Mouse (Mus musculus) kidney, adult 2 months (tissue): Measurements from ENCODE around the gene Gfi1. TPM values are rescaled to one million over a fixed set of nuclear protein-coding genes. Genes with fewer than 3 reads are reported as not detected.

Source experiments
- DNase-seq: peaks from one replicate; pipeline ENCODE4 v3.0.0; 2021
- H3K27ac ChIP-seq: fragments of 200-500 bp; 2 replicates; pipeline ENCODE4 v1.5.1; 2012; ENCODE audit warnings: low read depth, low read length, control low read depth, inconsistent platforms; ENCODE audit not compliant: insufficient read depth
- H3K27me3 ChIP-seq: fragments of 200-500 bp; replicated peaks from 2 replicates; pipeline ENCODE4 v1.6.1; 2012; ENCODE audit warnings: mild to moderate bottlenecking, moderate library complexity, low read length, inconsistent platforms; ENCODE audit not compliant: control insufficient read depth, insufficient read depth
- H3K36me3 ChIP-seq: fragments of 200-500 bp; 2 replicates; pipeline ENCODE4 v1.6.1; 2012; ENCODE audit warnings: mild to moderate bottlenecking, moderate library complexity, low read length, inconsistent platforms; ENCODE audit not compliant: control insufficient read depth, insufficient read depth
- H3K4me1 ChIP-seq: fragments of 200-500 bp; 2 replicates; pipeline ENCODE4 v1.6.1; 2011; ENCODE audit warnings: low read length; ENCODE audit not compliant: control insufficient read depth, insufficient read depth
- H3K4me3 ChIP-seq: fragments of 200-500 bp; 2 replicates; pipeline ENCODE4 v1.5.1; 2011; ENCODE audit warnings: mild to moderate bottlenecking, low read depth, low read length, control low read depth; ENCODE audit not compliant: insufficient read depth
- CTCF ChIP-seq: fragments of 200-500 bp; conservative IDR thresholded peaks from 2 replicates; pipeline ENCODE4 v1.5.1; 2011; ENCODE audit warnings: low read depth, mild to moderate bottlenecking, control low read depth, low read length, moderate library complexity, mixed read lengths; ENCODE audit not compliant: insufficient read depth, insufficient read length
- POLR2A ChIP-seq: fragments of 200-500 bp; IDR thresholded peaks from one replicate; pipeline ENCODE4 v1.6.1; 2011; ENCODE audit warnings: low read depth, low read length, control low read depth
- WGBS: fragments of 180-500 bp; shearing (Covaris S2); methylation state at CpG from one replicate; pipeline ENCODE4 v1.1.7; 2018; 5-methylcytosine and 5-hydroxymethylcytosine counted together
- polyA plus RNA-seq: library from polyadenylated mRNA; depleted of rRNA; stranded (reverse); fragments of >200 nt; gene quantifications from 2 replicates; pipeline ENCODE4 v1.2.3, GENCODE M21; 2012

Gene Gfi1
- polyA plus RNA-seq, 1 experiment: 0.53 TPM

DNA sequence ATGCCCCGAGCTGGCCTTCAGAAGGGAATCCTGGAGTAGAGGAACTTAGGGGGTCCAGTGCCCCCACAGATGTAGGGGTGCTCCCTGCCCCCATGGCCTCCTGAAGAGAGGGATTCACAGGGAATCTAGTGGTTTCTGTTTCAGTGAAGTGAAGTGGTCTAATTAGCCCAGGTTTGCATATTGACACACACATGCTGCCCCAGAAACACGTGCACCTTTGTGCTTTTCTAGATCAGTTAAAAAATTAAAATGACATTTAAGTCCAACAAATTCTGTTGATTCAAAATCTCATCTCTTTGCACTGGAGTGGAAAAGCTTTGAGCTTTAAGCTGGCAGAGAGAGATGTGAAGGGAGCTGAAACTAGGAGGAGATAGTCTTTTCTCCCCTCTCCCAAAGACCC is 6.0 kb upstream of the Gfi1 start:
- no peaks in the 10 kb centered on the region for H3K4me1 ChIP-seq
- DNase-seq: no peak
- H3K36me3 ChIP-seq: no peaks in the 10 kb centered on the region
- TF ChIP-seq CTCF (no peak), POLR2A (no peak)
- H3K27ac ChIP-seq: no peak overlapping the region
- H3K27me3 ChIP-seq: no peaks in the 10 kb centered on the region; the same call in 1 of the 2 replicates
- 27% methylated on average over 2 of the region's 2 CpGs for WGBS
- H3K4me3 ChIP-seq: no peak overlapping the region

- H3K36me3 ChIP-seq: no peaks in the 10 kb centered on the region
- peaks cover under 1% of the 10 kb centered on the region for H3K27me3 ChIP-seq
- H3K27ac ChIP-seq: no peak overlapping the region
- no peaks in the 10 kb centered on the region for H3K4me1 ChIP-seq
- H3K4me3 ChIP-seq: no peak overlapping the region
- WGBS: 42% methylated on average over 3 of the region's 3 CpGs
- TF ChIP-seq CTCF (no peak), POLR2A (no peak)
- no peak for DNase-seq
These were observed 5.6 kb upstream of the Gfi1 start for GRCm38 (mm10) chr5:107731408-107731807.

DNA sequence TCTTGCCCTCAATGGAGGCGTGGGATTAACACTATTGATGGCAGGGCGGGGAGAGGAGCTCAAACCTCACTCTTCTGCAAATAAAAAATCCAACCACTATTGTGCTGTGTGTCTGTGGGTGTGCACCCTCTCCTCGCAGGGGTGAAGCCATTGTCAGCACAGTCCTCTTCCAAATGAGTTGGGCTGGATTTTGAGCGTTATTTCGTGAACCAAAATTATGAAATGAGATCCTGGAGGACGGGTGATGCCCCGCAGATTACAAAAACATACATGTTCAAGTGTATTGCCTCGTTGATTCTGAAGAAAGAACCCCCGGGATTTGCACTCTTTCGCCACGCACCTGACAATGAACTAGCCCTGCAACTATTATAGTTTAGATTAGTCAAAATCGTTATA is 1.2 kb upstream of the Gfi1 start:
- WGBS: 24% methylated on average over 12 of the region's 12 CpGs

DNA sequence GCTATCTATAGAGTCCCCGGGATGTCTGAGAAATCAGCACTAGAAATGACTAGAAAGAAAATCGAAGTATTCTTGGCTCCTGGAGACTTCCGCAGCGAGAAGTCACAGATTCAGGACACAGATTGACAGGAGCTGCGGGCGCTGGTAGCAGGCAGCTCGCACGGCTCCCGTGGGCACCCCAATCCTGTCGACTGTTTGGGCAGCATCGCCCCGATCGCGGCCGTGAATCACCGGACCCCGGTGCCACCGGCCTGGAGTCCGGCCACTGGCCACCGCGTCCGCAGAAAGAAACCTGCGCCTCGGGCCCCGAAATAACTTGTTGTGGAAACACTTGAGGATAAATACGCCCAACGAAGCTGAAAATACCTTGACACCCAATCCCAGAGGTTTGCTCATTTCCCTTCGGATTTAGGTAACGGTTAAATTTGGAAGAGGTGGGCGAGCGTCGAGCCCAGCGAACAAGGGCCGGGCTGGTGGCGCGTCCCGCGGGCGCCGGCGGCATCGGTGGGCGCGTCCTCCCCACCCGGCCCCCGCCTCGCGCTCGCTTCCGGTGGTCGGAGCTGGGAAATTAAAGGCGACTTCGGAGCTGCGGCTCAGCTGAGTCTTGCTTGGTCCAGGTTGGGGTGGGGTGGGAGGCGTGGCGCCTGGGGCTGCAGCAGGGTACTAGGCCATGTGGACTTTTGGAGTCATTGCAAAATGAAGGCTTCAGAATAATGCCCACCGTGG is 608 bp upstream of the Gfi1 start:
- H3K4me1 ChIP-seq: peaks cover 9% of the 10 kb centered on the region; the same call in 1 of the 2 replicates
- H3K4me3 ChIP-seq: peak overlapping the region; percentile 15; the same call in 1 of the 2 replicates
- DNase-seq: no peak
- no peak for TF ChIP-seq POLR2A
- no peak for TF ChIP-seq CTCF
- H3K36me3 ChIP-seq: no peaks in the 10 kb centered on the region
- WGBS: 2% methylated on average over 57 of the region's 57 CpGs
- H3K27me3 ChIP-seq: peaks cover 8% of the 10 kb centered on the region
- H3K27ac ChIP-seq: no peak overlapping the region

More for the DNA sequence above, 1.2 kb upstream of the Gfi1 start:
- H3K4me3 ChIP-seq: no peak overlapping the region
- no peak for DNase-seq
- H3K27me3 ChIP-seq: peaks cover 7% of the 10 kb centered on the region
- no peak overlapping the region for H3K27ac ChIP-seq
- H3K36me3 ChIP-seq: no peaks in the 10 kb centered on the region
- H3K4me1 ChIP-seq: peaks cover 9% of the 10 kb centered on the region; the same call in 1 of the 2 replicates
- no peak for TF ChIP-seq POLR2A

DNA sequence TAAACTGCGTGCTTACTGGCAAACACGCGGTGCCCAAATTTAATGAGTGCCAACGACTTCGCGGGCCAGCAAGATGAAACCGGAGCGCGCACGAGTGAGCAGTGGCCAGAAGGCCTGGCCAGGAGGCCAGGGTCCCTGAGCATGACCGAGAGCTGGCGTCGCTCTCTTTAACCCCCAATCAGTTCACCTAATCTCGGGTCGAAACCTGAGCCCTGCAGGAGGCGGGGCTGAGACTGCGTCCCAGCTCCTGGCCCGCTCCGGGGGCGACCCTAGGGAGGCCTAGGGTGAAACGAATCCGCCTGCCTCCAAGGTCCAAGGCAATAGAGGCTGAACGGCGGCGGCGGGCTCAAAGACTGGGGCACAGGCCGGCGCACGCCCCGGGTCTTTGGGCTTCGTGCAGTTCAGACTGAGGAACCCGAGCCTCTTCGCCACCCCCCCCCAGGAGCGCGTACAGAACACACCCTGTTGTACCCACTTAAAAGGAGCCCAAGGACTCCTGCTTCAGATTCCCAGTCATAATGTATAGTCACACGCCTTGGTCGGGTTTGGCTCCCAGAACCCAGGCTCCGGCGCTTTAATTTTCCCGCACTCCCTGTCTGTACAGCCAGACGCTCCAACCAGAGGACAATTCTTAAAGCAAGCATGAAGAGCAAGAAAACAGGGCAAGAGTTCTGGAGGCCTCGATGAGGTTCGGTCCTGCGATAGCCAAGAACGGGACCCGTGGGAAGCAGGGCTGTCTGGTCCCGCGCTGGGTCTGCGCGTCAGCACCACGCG is 988 bp downstream of the Gfi1 start:
- DNase-seq: no peak
- TF ChIP-seq POLR2A (no peak), CTCF (no peak)
- Histone ChIP-seq H3K4me3 (no peak overlapping the region), H3K27me3 (peaks cover 9% of the 10 kb centered on the region), H3K27ac (no peak overlapping the region), H3K36me3 (no peaks in the 10 kb centered on the region), H3K4me1 (peaks cover 9% of the 10 kb centered on the region; the same call in 1 of the 2 replicates)
- WGBS: 2% methylated on average over 52 of the region's 52 CpGs

GRCm38 (mm10) chr5:107723541-107724511 is 2.0 kb downstream of the Gfi1 start:
- WGBS: 2% methylated on average over 49 of the region's 49 CpGs
- peaks cover 9% of the 10 kb centered on the region; the same call in 1 of the 2 replicates for H3K4me1 ChIP-seq
- H3K27me3 ChIP-seq: peaks cover 9% of the 10 kb centered on the region
- TF ChIP-seq POLR2A (no peak), CTCF (no peak)
- H3K4me3 ChIP-seq: no peak overlapping the region
- no peak for DNase-seq
- no peak overlapping the region for H3K27ac ChIP-seq
- H3K36me3 ChIP-seq: no peaks in the 10 kb centered on the region
